Mouse (Mus musculus): ENCODE data around the gene F2. TPM values are rescaled to one million over a fixed set of nuclear protein-coding genes. Genes with fewer than 3 reads are reported as not detected.

F2 gene
- 0.08 and 0.14 TPM in 2 replicates for polyA plus RNA-seq (2012; rRNA removed)

- Histone ChIP-seq H3K27ac (ENCODE audit: control insufficient read depth, insufficient read depth, low read depth, low read length) (no peak within 1 kb of the TSS), H3K4me3 (ENCODE audit: control insufficient read depth, low read depth, low read length) (peak within 1 kb of the TSS; percentile 8; the same call in 1 of the 2 replicates)
These were observed at the start of gene F2 for GRCm38 (mm10) chr2:91636229-91636628. Gene F2, minus strand, starts transcription at chr2:91636414.

GRCm38 (mm10) chr2:91683919-91684318 is 47.7 kb upstream of the F2 start:
- peaks cover 3% of the 10 kb centered on the region for H3K36me3 ChIP-seq (ENCODE audit: control insufficient read depth, insufficient read depth, low read length)
- H3K4me3 ChIP-seq (ENCODE audit: control insufficient read depth, low read depth, low read length): no peak overlapping the region
- TF ChIP-seq POLR2A (IDR thresholded peaks at IDR 0.05; ENCODE audit: control insufficient read depth, low read depth, low read length): no peak
- H3K27me3 ChIP-seq (ENCODE audit: control insufficient read depth, insufficient read depth, low read length): no peaks in the 10 kb centered on the region
- H3K27ac ChIP-seq (ENCODE audit: control insufficient read depth, insufficient read depth, low read depth, low read length): no peak overlapping the region
- H3K4me1 ChIP-seq (ENCODE audit: control insufficient read depth, insufficient read depth, low read length): no peaks in the 10 kb centered on the region; the same call in 1 of the 2 replicates

More at GRCm38 (mm10) chr2:91636229-91636628, at the start of gene F2:
- Histone ChIP-seq H3K27me3 (ENCODE audit: control insufficient read depth, insufficient read depth, low read length) (no peaks in the 10 kb centered on the region), H3K36me3 (ENCODE audit: control insufficient read depth, insufficient read depth, low read length) (no peaks in the 10 kb centered on the region), H3K4me1 (ENCODE audit: control insufficient read depth, insufficient read depth, low read length) (peaks cover 4% of the 10 kb centered on the region)
- no peak for TF ChIP-seq CTCF (IDR thresholded peaks at IDR 0.05; ENCODE audit: control insufficient read depth, insufficient read depth, insufficient replicate concordance, low read depth, low read length)
- TF ChIP-seq POLR2A (IDR thresholded peaks at IDR 0.05; ENCODE audit: control insufficient read depth, low read depth, low read length): no peak

GRCm38 (mm10) chr2:91682850-91683249 is 46.6 kb upstream of the F2 start:
- Histone ChIP-seq H3K27ac (ENCODE audit: control insufficient read depth, insufficient read depth, low read depth, low read length) (no peak overlapping the region), H3K4me1 (ENCODE audit: control insufficient read depth, insufficient read depth, low read length) (no peaks in the 10 kb centered on the region; the same call in 1 of the 2 replicates), H3K27me3 (ENCODE audit: control insufficient read depth, insufficient read depth, low read length) (no peaks in the 10 kb centered on the region), H3K4me3 (ENCODE audit: control insufficient read depth, low read depth, low read length) (no peak overlapping the region), H3K36me3 (ENCODE audit: control insufficient read depth, insufficient read depth, low read length) (peaks cover 5% of the 10 kb centered on the region)
- TF ChIP-seq CTCF (IDR thresholded peaks at IDR 0.05; ENCODE audit: control insufficient read depth, insufficient read depth, insufficient replicate concordance, low read depth, low read length) (peak; percentile 6; the same call in 1 of the 2 replicates), POLR2A (IDR thresholded peaks at IDR 0.05; ENCODE audit: control insufficient read depth, low read depth, low read length) (no peak)

GRCm38 (mm10) chr2:91676961-91677360 is 40.7 kb upstream of the F2 start:
- no peak for TF ChIP-seq CTCF (IDR thresholded peaks at IDR 0.05; ENCODE audit: control insufficient read depth, insufficient read depth, insufficient replicate concordance, low read depth, low read length)
- no peak for TF ChIP-seq POLR2A (IDR thresholded peaks at IDR 0.05; ENCODE audit: control insufficient read depth, low read depth, low read length)
- no peaks in the 10 kb centered on the region; the same call in 1 of the 2 replicates for H3K4me1 ChIP-seq (ENCODE audit: control insufficient read depth, insufficient read depth, low read length)
- no peak overlapping the region for H3K27ac ChIP-seq (ENCODE audit: control insufficient read depth, insufficient read depth, low read depth, low read length)
- H3K4me3 ChIP-seq (ENCODE audit: control insufficient read depth, low read depth, low read length): no peak overlapping the region
- no peaks in the 10 kb centered on the region for H3K27me3 ChIP-seq (ENCODE audit: control insufficient read depth, insufficient read depth, low read length)
- peaks cover 7% of the 10 kb centered on the region for H3K36me3 ChIP-seq (ENCODE audit: control insufficient read depth, insufficient read depth, low read length)

GRCm38 (mm10) chr2:91676420-91676819 is 40.2 kb upstream of the F2 start:
- H3K27ac ChIP-seq (ENCODE audit: control insufficient read depth, insufficient read depth, low read depth, low read length): no peak overlapping the region
- peaks cover 6% of the 10 kb centered on the region for H3K36me3 ChIP-seq (ENCODE audit: control insufficient read depth, insufficient read depth, low read length)
- no peaks in the 10 kb centered on the region for H3K27me3 ChIP-seq (ENCODE audit: control insufficient read depth, insufficient read depth, low read length)
- H3K4me1 ChIP-seq (ENCODE audit: control insufficient read depth, insufficient read depth, low read length): no peaks in the 10 kb centered on the region; the same call in 1 of the 2 replicates
- no peak for TF ChIP-seq CTCF (IDR thresholded peaks at IDR 0.05; ENCODE audit: control insufficient read depth, insufficient read depth, insufficient replicate concordance, low read depth, low read length)
- TF ChIP-seq POLR2A (IDR thresholded peaks at IDR 0.05; ENCODE audit: control insufficient read depth, low read depth, low read length): no peak
- no peak overlapping the region for H3K4me3 ChIP-seq (ENCODE audit: control insufficient read depth, low read depth, low read length)

GRCm38 (mm10) chr2:91674895-91675294 is 38.7 kb upstream of the F2 start:
- H3K4me1 ChIP-seq (ENCODE audit: control insufficient read depth, insufficient read depth, low read length): no peaks in the 10 kb centered on the region
- no peaks in the 10 kb centered on the region for H3K27me3 ChIP-seq (ENCODE audit: control insufficient read depth, insufficient read depth, low read length)
- H3K27ac ChIP-seq (ENCODE audit: control insufficient read depth, insufficient read depth, low read depth, low read length): no peak overlapping the region
- H3K36me3 ChIP-seq (ENCODE audit: control insufficient read depth, insufficient read depth, low read length): peaks cover 6% of the 10 kb centered on the region
- H3K4me3 ChIP-seq (ENCODE audit: control insufficient read depth, low read depth, low read length): no peak overlapping the region
- TF ChIP-seq CTCF (IDR thresholded peaks at IDR 0.05; ENCODE audit: control insufficient read depth, insufficient read depth, insufficient replicate concordance, low read depth, low read length) (peak; percentile 9; the same call in 1 of the 2 replicates), POLR2A (IDR thresholded peaks at IDR 0.05; ENCODE audit: control insufficient read depth, low read depth, low read length) (no peak)

GRCm38 (mm10) chr2:91673587-91673986 is 37.4 kb upstream of the F2 start:
- Histone ChIP-seq H3K4me3 (ENCODE audit: control insufficient read depth, low read depth, low read length) (no peak overlapping the region), H3K27me3 (ENCODE audit: control insufficient read depth, insufficient read depth, low read length) (no peaks in the 10 kb centered on the region), H3K36me3 (ENCODE audit: control insufficient read depth, insufficient read depth, low read length) (peaks cover 4% of the 10 kb centered on the region), H3K4me1 (ENCODE audit: control insufficient read depth, insufficient read depth, low read length) (no peaks in the 10 kb centered on the region), H3K27ac (ENCODE audit: control insufficient read depth, insufficient read depth, low read depth, low read length) (no peak overlapping the region)
- TF ChIP-seq CTCF (IDR thresholded peaks at IDR 0.05; ENCODE audit: control insufficient read depth, insufficient read depth, insufficient replicate concordance, low read depth, low read length) (no peak), POLR2A (IDR thresholded peaks at IDR 0.05; ENCODE audit: control insufficient read depth, low read depth, low read length) (no peak)

- no peaks in the 10 kb centered on the region; the same call in 1 of the 2 replicates for H3K36me3 ChIP-seq (ENCODE audit: control insufficient read depth, insufficient read depth, low read length)
- no peak overlapping the region for H3K27ac ChIP-seq (ENCODE audit: control insufficient read depth, insufficient read depth, low read depth, low read length)
- no peak overlapping the region for H3K4me3 ChIP-seq (ENCODE audit: control insufficient read depth, low read depth, low read length)
- TF ChIP-seq POLR2A (IDR thresholded peaks at IDR 0.05; ENCODE audit: control insufficient read depth, low read depth, low read length): no peak
- no peak for TF ChIP-seq CTCF (IDR thresholded peaks at IDR 0.05; ENCODE audit: control insufficient read depth, insufficient read depth, insufficient replicate concordance, low read depth, low read length)
- H3K27me3 ChIP-seq (ENCODE audit: control insufficient read depth, insufficient read depth, low read length): no peaks in the 10 kb centered on the region
- H3K4me1 ChIP-seq (ENCODE audit: control insufficient read depth, insufficient read depth, low read length): no peaks in the 10 kb centered on the region
These were observed 33.8 kb upstream of the F2 start for GRCm38 (mm10) chr2:91670038-91670437.
